Comparison of ENCODE assay signal across 8 mouse cellular contexts in genomic region chr13:3670039-3670438, GRCm38 (mm10). TPM values are rescaled to one million over a fixed set of nuclear protein-coding genes. Genes with fewer than 3 reads are reported as not detected.
A peak's percentile ranks its signal among the peaks of the same experiment; 100 is the strongest.
DNase-seq lines count a peak whose midpoint lies in the region; ATAC-seq and TF ChIP-seq lines count a peak whose summit lies in the region.

No protein-coding gene starts in this region.

- no peak overlapping the region for H3K9ac ChIP-seq in intestine, postnatal 0 days (ENCODE audit: low read depth, low read length)
- H3K9ac ChIP-seq in liver, embryonic 15.5 days = no peak overlapping the region

- H3K4me2 ChIP-seq in intestine, postnatal 0 days (replicated peaks; ENCODE audit: low read depth) = no peak overlapping the region
- no peak overlapping the region for H3K4me2 ChIP-seq in liver, embryonic 15.5 days

- H3K36me3 ChIP-seq in embryonic facial prominence, embryonic 10.5 days (replicated peaks) = no peaks in the 10 kb centered on the region
- H3K36me3 ChIP-seq in intestine, postnatal 0 days (ENCODE audit: control insufficient read depth, insufficient read depth) = no peaks in the 10 kb centered on the region
- no peaks in the 10 kb centered on the region for H3K36me3 ChIP-seq in liver, embryonic 15.5 days (replicated peaks)

- peak; percentile 65 for ATAC-seq in intestine, postnatal 0 days
- peak; percentile 70 for ATAC-seq in liver, embryonic 15.5 days (ENCODE audit: insufficient read depth)

- no peak for TF ChIP-seq POLR2A in cerebellum, adult 2 months (IDR thresholded peaks at IDR 0.05; ENCODE audit: borderline replicate concordance, insufficient read depth, low read length)

- whole genome bisulfite sequencing in cerebellum, adult 2 months = 41% methylated on average over 1 of the region's 1 CpGs
- 35% methylated on average over 1 of the region's 1 CpGs for WGBS in embryonic facial prominence, embryonic 10.5 days
- 30% methylated on average over 1 of the region's 1 CpGs for WGBS in intestine, postnatal 0 days
- WGBS in liver, embryonic 15.5 days (ENCODE audit: insufficient replicate concordance) = 36% methylated on average over 1 of the region's 1 CpGs

- no peak overlapping the region for H3K4me3 ChIP-seq in cerebellum, adult 2 months (replicated peaks; ENCODE audit: insufficient read depth, low read depth, low read length)
- H3K4me3 ChIP-seq in embryonic facial prominence, embryonic 10.5 days = no peak overlapping the region
- H3K4me3 ChIP-seq in intestine, postnatal 0 days (ENCODE audit: low read depth, low read length) = no peak overlapping the region
- no peak overlapping the region for H3K4me3 ChIP-seq in liver, embryonic 15.5 days (replicated peaks)

- DNase-seq in cerebellum, postnatal 10 days = peak; percentile 10 to 25
- no peak for DNase-seq in cerebellum, adult 2 months
- DNase-seq in embryonic facial prominence, embryonic 10.5 days (ENCODE audit: low spot score) = peak; percentile 73
- no peak for DNase-seq in left cerebral cortex, postnatal 14 days (ENCODE audit: low spot score in 2 of 2)
- no peak for DNase-seq in cerebellum, postnatal 36 days
- DNase-seq in retina, embryonic 14.5 days (ENCODE audit: low spot score) = no peak

- H3K27ac ChIP-seq in cerebellum, adult 2 months (ENCODE audit: insufficient read depth, low read length) = no peak overlapping the region
- peak overlapping the region; percentile 75; the same call in 1 of the 2 replicates for H3K27ac ChIP-seq in embryonic facial prominence, embryonic 10.5 days (replicated peaks)
- H3K27ac ChIP-seq in intestine, postnatal 0 days (ENCODE audit: low read depth, low read length) = peak overlapping the region; percentile 29
- peak overlapping the region; percentile 57 for H3K27ac ChIP-seq in liver, embryonic 15.5 days (replicated peaks)

- no peak for TF ChIP-seq CTCF in cerebellum, adult 2 months (IDR thresholded peaks at IDR 0.05; ENCODE audit: borderline replicate concordance, insufficient read depth, low read depth, low read length)
- no peak for TF ChIP-seq CTCF in intestine, postnatal 0 days (IDR thresholded peaks at IDR 0.05; ENCODE audit: low read depth)

- H3K27me3 ChIP-seq in cerebellum, adult 2 months (ENCODE audit: control insufficient read depth, insufficient read depth, low read length) = no peaks in the 10 kb centered on the region
- H3K27me3 ChIP-seq in embryonic facial prominence, embryonic 10.5 days (replicated peaks; ENCODE audit: low read depth, poor library complexity, severe bottlenecking) = no peaks in the 10 kb centered on the region
- H3K27me3 ChIP-seq in intestine, postnatal 0 days (replicated peaks; ENCODE audit: control insufficient read depth, insufficient read depth, low read length) = no peaks in the 10 kb centered on the region
- H3K27me3 ChIP-seq in liver, embryonic 15.5 days = no peaks in the 10 kb centered on the region

- H3K9me3 ChIP-seq in embryonic facial prominence, embryonic 10.5 days = peaks cover 4% of the 10 kb centered on the region; the same call in 1 of the 2 replicates
- no peaks in the 10 kb centered on the region for H3K9me3 ChIP-seq in intestine, postnatal 0 days (ENCODE audit: control insufficient read depth)
- H3K9me3 ChIP-seq in liver, embryonic 15.5 days (replicated peaks) = no peaks in the 10 kb centered on the region

- intact Hi-C loops in left cerebral cortex, postnatal 14 days (cut with DNase I) = no loop called here

- no peaks in the 10 kb centered on the region for H3K4me1 ChIP-seq in cerebellum, adult 2 months (ENCODE audit: control insufficient read depth, insufficient read depth, low read length)
- H3K4me1 ChIP-seq in embryonic facial prominence, embryonic 10.5 days = peaks cover 25% of the 10 kb centered on the region
- peaks cover 14% of the 10 kb centered on the region; the same call in 1 of the 2 replicates for H3K4me1 ChIP-seq in intestine, postnatal 0 days (replicated peaks; ENCODE audit: control insufficient read depth, insufficient read depth, low read length)
- 0 out of 2 replicates have a peak, but pooled peaks cover 8% of the 10 kb centered on the region for H3K4me1 ChIP-seq in liver, embryonic 15.5 days (replicated peaks)

RNA-seq across cellular contexts. Expression of gene Asb13, which starts 36.2 kb away (rescaled TPM):
- polyA plus RNA-seq in cerebellum, adult 2 months (2012; rRNA removed) = 52.8 and 53.1 TPM in 2 replicates
- polyA plus RNA-seq in embryonic facial prominence, embryonic 10.5 days (2016; fragmentation: Nextera tagmentation; extraction: Ambion mirVana) = 15.0 and 22.2 TPM in 2 replicates
- polyA plus RNA-seq in intestine, postnatal 0 days (2015; fragmentation: Nextera tagmentation; extraction: Ambion mirVana) = 3.4 and 4.2 TPM in 2 replicates
- polyA plus RNA-seq in liver, embryonic 15.5 days (2015; fragmentation: Nextera tagmentation; extraction: Ambion mirVana) = 3.5 and 3.9 TPM in 2 replicates
- total RNA-seq in left cerebral cortex, postnatal 14 days (2021) = 10 to 100 TPM; 39.0 to 44.7 TPM

RNA-seq across cellular contexts. Expression of gene Fam208b, which starts 59.1 kb away (rescaled TPM):
- 12.4 and 14.9 TPM in 2 replicates for polyA plus RNA-seq in cerebellum, adult 2 months (2012; rRNA removed)
- polyA plus RNA-seq in embryonic facial prominence, embryonic 10.5 days (2016; fragmentation: Nextera tagmentation; extraction: Ambion mirVana) = 25.5 and 27.5 TPM in 2 replicates
- polyA plus RNA-seq in intestine, postnatal 0 days (2015; fragmentation: Nextera tagmentation; extraction: Ambion mirVana) = 4.8 and 5.0 TPM in 2 replicates
- polyA plus RNA-seq in liver, embryonic 15.5 days (2015; fragmentation: Nextera tagmentation; extraction: Ambion mirVana) = 3.1 and 4.0 TPM in 2 replicates
- total RNA-seq in left cerebral cortex, postnatal 14 days (2021) = 10 to 100 TPM; 24.3 TPM

Comparison
In these comparisons a context has a peak if more than half of its experiments do, and no peak if none do; other contexts are left out.
1. DNase-seq: peak in cerebellum, postnatal 10 days (2 of 2) and embryonic facial prominence, embryonic 10.5 days (single experiment); none in cerebellum, adult 2 months (0 of 2), left cerebral cortex, postnatal 14 days (0 of 2), cerebellum, postnatal 36 days (0 of 2) and retina, embryonic 14.5 days (single experiment).